Mouse (Mus musculus) G1E (cell line): ENCODE measurements around the gene 4930455H04Rik.

Source experiments
- CTCF ChIP-seq: IDR thresholded peaks from 2 replicates; pipeline ENCODE4 v1.5.1; 2012; ENCODE audit warnings: low read depth, low read length, inconsistent platforms, mixed read lengths
- TAL1 ChIP-seq: conservative IDR thresholded peaks from 2 replicates; pipeline ENCODE4 v1.6.1; 2012; ENCODE audit warnings: low read depth, low read length, inconsistent platforms, mixed read lengths

DNA sequence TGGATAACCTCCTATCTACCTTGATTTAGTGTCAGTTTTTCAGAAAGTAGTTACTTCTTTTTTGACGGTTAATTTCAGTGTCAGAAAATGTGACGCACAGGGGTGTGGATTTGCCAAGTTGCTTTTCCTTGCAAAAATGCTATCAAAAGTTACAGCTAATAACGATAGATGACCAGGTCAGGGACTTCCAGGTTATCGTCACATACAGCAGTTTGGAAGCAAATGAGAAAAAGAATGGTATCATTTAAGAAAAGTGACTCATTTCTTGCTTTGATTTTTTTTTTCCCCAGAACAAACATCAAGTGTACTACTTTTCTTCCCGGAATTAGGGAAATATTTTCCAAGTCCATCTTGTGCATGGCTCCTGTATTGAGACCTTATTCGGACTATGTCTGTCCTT lies 631 bp upstream of the 4930455H04Rik start:
- no peak for TF ChIP-seq CTCF
- TF ChIP-seq TAL1, result no peak
